Mouse (Mus musculus) neural tube, embryonic 15.5 days (tissue): ENCODE results near the gene Wars2. TPM values are rescaled to one million over a fixed set of nuclear protein-coding genes. Genes with fewer than 3 reads are reported as not detected.

ENCODE experiments used
- ATAC-seq: fragments of 200-750 bp; cut with Nextera tagmentation; 2 replicates; pipeline ENCODE4 v1.8.0; 2017; ENCODE audit warnings: mild to moderate bottlenecking, moderate TSS enrichment, moderate library complexity; ENCODE audit not compliant: low FRiP score
- H3K27ac ChIP-seq: fragments of 300-500 bp; sonication (generic); replicated peaks from 2 replicates; pipeline ENCODE4 v1.5.1; 2015; ENCODE audit warnings: mild to moderate bottlenecking, inconsistent platforms
- H3K27me3 ChIP-seq: fragments of 300-500 bp; sonication (generic); replicated peaks from 2 replicates; pipeline ENCODE4 v1.6.1; 2015; ENCODE audit warnings: inconsistent platforms
- H3K36me3 ChIP-seq: fragments of 300-500 bp; sonication (generic); 2 replicates; pipeline ENCODE4 v1.6.1; 2015; ENCODE audit warnings: inconsistent platforms
- H3K4me1 ChIP-seq: fragments of 300-500 bp; sonication (generic); 2 replicates; pipeline ENCODE4 v1.6.1; 2015; ENCODE audit warnings: inconsistent platforms
- H3K4me2 ChIP-seq: fragments of 300-500 bp; sonication (generic); 2 replicates; pipeline ENCODE4 v1.6.1; 2015; ENCODE audit warnings: inconsistent platforms, mild to moderate bottlenecking, moderate library complexity
- H3K4me3 ChIP-seq: fragments of 300-500 bp; sonication (generic); replicated peaks from 2 replicates; pipeline ENCODE4 v1.5.1; 2015; ENCODE audit warnings: mild to moderate bottlenecking, inconsistent platforms
- H3K9ac ChIP-seq: fragments of 300-500 bp; sonication (generic); replicated peaks from 2 replicates; pipeline ENCODE4 v1.6.1; 2015; ENCODE audit warnings: mild to moderate bottlenecking, inconsistent platforms
- H3K9me3 ChIP-seq: fragments of 300-500 bp; sonication (generic); replicated peaks from 2 replicates; pipeline ENCODE4 v1.6.1; 2016; ENCODE audit warnings: inconsistent platforms
- WGBS: fragments of 180-500 bp; shearing (Covaris S2); methylation state at CpG from one replicate; pipeline ENCODE4 v1.1.7; 2015; ENCODE audit warnings: mixed read lengths; 5-methylcytosine and 5-hydroxymethylcytosine counted together
- polyA plus RNA-seq: library from polyadenylated mRNA; unstranded; fragments of >200 nt; fragmentation: Nextera tagmentation; extraction: Ambion mirVana; gene quantifications from 2 replicates; pipeline ENCODE4 v1.2.1, GENCODE M21; 2015

Gene Wars2
- polyA plus RNA-seq, 1 experiment from 2014 or later: 4.5 TPM

- H3K27ac ChIP-seq: no peak overlapping the region
- 94% methylated on average over 4 of the region's 4 CpGs for WGBS
- H3K9me3 ChIP-seq: no peaks in the 10 kb centered on the region
- no peaks in the 10 kb centered on the region for H3K27me3 ChIP-seq
- ATAC-seq: no peak
- no peak overlapping the region for H3K9ac ChIP-seq
- no peak overlapping the region for H3K4me2 ChIP-seq
- no peaks in the 10 kb centered on the region for H3K4me1 ChIP-seq
- H3K4me3 ChIP-seq: no peak overlapping the region
- H3K36me3 ChIP-seq: no peaks in the 10 kb centered on the region
Observed at GRCm38 (mm10) chr3:99156286-99156685, 15.4 kb downstream of the Wars2 start.

GRCm38 (mm10) chr3:99156987-99157386, 16.1 kb downstream of the Wars2 start:
- Histone ChIP-seq H3K36me3 (no peaks in the 10 kb centered on the region), H3K27me3 (no peaks in the 10 kb centered on the region), H3K4me3 (no peak overlapping the region), H3K27ac (no peak overlapping the region), H3K4me2 (no peak overlapping the region), H3K9me3 (no peaks in the 10 kb centered on the region), H3K9ac (no peak overlapping the region), H3K4me1 (no peaks in the 10 kb centered on the region)
- 61% methylated on average over 1 of the region's 1 CpGs for WGBS
- no peak for ATAC-seq

- Histone ChIP-seq H3K4me3 (no peak overlapping the region), H3K4me2 (no peak overlapping the region), H3K9me3 (no peaks in the 10 kb centered on the region), H3K27ac (no peak overlapping the region), H3K36me3 (no peaks in the 10 kb centered on the region), H3K9ac (no peak overlapping the region), H3K4me1 (no peaks in the 10 kb centered on the region), H3K27me3 (no peaks in the 10 kb centered on the region)
- WGBS: 53% methylated on average over 4 of the region's 4 CpGs
- no peak for ATAC-seq
Observed at GRCm38 (mm10) chr3:99157451-99158015, 16.7 kb downstream of the Wars2 start.

GRCm38 (mm10) chr3:99160016-99160415, 19.1 kb downstream of the Wars2 start:
- 90% methylated on average over 3 of the region's 3 CpGs for WGBS

GRCm38 (mm10) chr3:99162191-99162590, 21.3 kb downstream of the Wars2 start:
- ATAC-seq: no peak
- H3K4me1 ChIP-seq: no peaks in the 10 kb centered on the region
- no peak overlapping the region for H3K4me3 ChIP-seq
- H3K36me3 ChIP-seq: no peaks in the 10 kb centered on the region
- no peaks in the 10 kb centered on the region for H3K27me3 ChIP-seq
- H3K4me2 ChIP-seq: no peak overlapping the region
- no peak overlapping the region for H3K9ac ChIP-seq
- WGBS: 97% methylated on average over 2 of the region's 2 CpGs
- H3K9me3 ChIP-seq: no peaks in the 10 kb centered on the region
- H3K27ac ChIP-seq: no peak overlapping the region

More at GRCm38 (mm10) chr3:99160016-99160415, 19.1 kb downstream of the Wars2 start:
- H3K9me3 ChIP-seq: no peaks in the 10 kb centered on the region
- no peaks in the 10 kb centered on the region for H3K4me1 ChIP-seq
- H3K27ac ChIP-seq: no peak overlapping the region
- no peaks in the 10 kb centered on the region for H3K27me3 ChIP-seq
- no peak overlapping the region for H3K4me3 ChIP-seq
- ATAC-seq: no peak
- no peak overlapping the region for H3K4me2 ChIP-seq
- no peaks in the 10 kb centered on the region for H3K36me3 ChIP-seq
- no peak overlapping the region for H3K9ac ChIP-seq

GRCm38 (mm10) chr3:99167734-99168133, 26.9 kb downstream of the Wars2 start:
- H3K4me3 ChIP-seq: no peak overlapping the region
- H3K36me3 ChIP-seq: no peaks in the 10 kb centered on the region
- no peaks in the 10 kb centered on the region for H3K9me3 ChIP-seq
- no peak overlapping the region for H3K9ac ChIP-seq
- no peaks in the 10 kb centered on the region for H3K4me1 ChIP-seq
- no peak for ATAC-seq
- no peaks in the 10 kb centered on the region for H3K27me3 ChIP-seq
- WGBS: 69% methylated on average over 4 of the region's 4 CpGs
- no peak overlapping the region for H3K27ac ChIP-seq
- no peak overlapping the region for H3K4me2 ChIP-seq

GRCm38 (mm10) chr3:99173178-99173577, 32.3 kb downstream of the Wars2 start:
- no peak for ATAC-seq
- Histone ChIP-seq H3K9ac (no peak overlapping the region), H3K36me3 (no peaks in the 10 kb centered on the region), H3K4me1 (peaks cover 7% of the 10 kb centered on the region; the same call in 1 of the 2 replicates), H3K27me3 (no peaks in the 10 kb centered on the region), H3K27ac (no peak overlapping the region), H3K4me3 (no peak overlapping the region), H3K4me2 (no peak overlapping the region), H3K9me3 (no peaks in the 10 kb centered on the region)
- 91% methylated on average over 5 of the region's 5 CpGs for WGBS

GRCm38 (mm10) chr3:99174658-99175304, 33.9 kb downstream of the Wars2 start:
- Histone ChIP-seq H3K4me3 (no peak overlapping the region), H3K4me2 (peak overlapping the region; percentile 1; the same call in 1 of the 2 replicates), H3K9me3 (no peaks in the 10 kb centered on the region), H3K36me3 (no peaks in the 10 kb centered on the region), H3K9ac (no peak overlapping the region), H3K27ac (no peak overlapping the region), H3K4me1 (peaks cover 7% of the 10 kb centered on the region; the same call in 1 of the 2 replicates), H3K27me3 (no peaks in the 10 kb centered on the region)
- no peak for ATAC-seq
- 18% methylated on average over 9 of the region's 9 CpGs for WGBS

GRCm38 (mm10) chr3:99183355-99184016, 42.6 kb downstream of the Wars2 start:
- Histone ChIP-seq H3K36me3 (no peaks in the 10 kb centered on the region), H3K27me3 (no peaks in the 10 kb centered on the region), H3K4me2 (no peak overlapping the region), H3K9me3 (no peaks in the 10 kb centered on the region), H3K4me3 (no peak overlapping the region), H3K4me1 (no peaks in the 10 kb centered on the region), H3K27ac (no peak overlapping the region), H3K9ac (no peak overlapping the region)
- ATAC-seq: no peak
- 78% methylated on average over 17 of the region's 17 CpGs for WGBS

- ATAC-seq: no peak
- no peaks in the 10 kb centered on the region for H3K36me3 ChIP-seq
- no peak overlapping the region for H3K4me3 ChIP-seq
- no peaks in the 10 kb centered on the region for H3K9me3 ChIP-seq
- no peak overlapping the region for H3K9ac ChIP-seq
- H3K4me1 ChIP-seq: no peaks in the 10 kb centered on the region
- H3K27ac ChIP-seq: no peak overlapping the region
- WGBS: 74% methylated on average over 1 of the region's 1 CpGs
- H3K4me2 ChIP-seq: no peak overlapping the region
- H3K27me3 ChIP-seq: no peaks in the 10 kb centered on the region
Observed at GRCm38 (mm10) chr3:99184373-99184772, 43.5 kb downstream of the Wars2 start.

- Histone ChIP-seq H3K27me3 (no peaks in the 10 kb centered on the region), H3K4me2 (no peak overlapping the region), H3K27ac (no peak overlapping the region), H3K9ac (no peak overlapping the region), H3K36me3 (no peaks in the 10 kb centered on the region), H3K4me1 (no peaks in the 10 kb centered on the region), H3K9me3 (no peaks in the 10 kb centered on the region), H3K4me3 (no peak overlapping the region)
- 97% methylated on average over 1 of the region's 1 CpGs for WGBS
- no peak for ATAC-seq
Observed at GRCm38 (mm10) chr3:99188097-99188496, 47.2 kb downstream of the Wars2 start.

GRCm38 (mm10) chr3:99193576-99193975, 52.7 kb downstream of the Wars2 start:
- 92% methylated on average over 4 of the region's 4 CpGs for WGBS
- no peak overlapping the region for H3K4me3 ChIP-seq
- no peak for ATAC-seq

More at GRCm38 (mm10) chr3:99193576-99193975, 52.7 kb downstream of the Wars2 start:
- Histone ChIP-seq H3K36me3 (no peaks in the 10 kb centered on the region), H3K9ac (no peak overlapping the region), H3K4me1 (no peaks in the 10 kb centered on the region), H3K27ac (no peak overlapping the region), H3K9me3 (no peaks in the 10 kb centered on the region), H3K27me3 (no peaks in the 10 kb centered on the region), H3K4me2 (no peak overlapping the region)
